Mouse (Mus musculus): ENCODE measurements around the gene Map4k4. TPM values are rescaled to one million over a fixed set of nuclear protein-coding genes. Genes with fewer than 3 reads are reported as not detected.

Gene Map4k4
- polyA plus RNA-seq, 1 experiment from 2014 or later: 14.4 TPM

GRCm38 (mm10) chr1:39988841-39989240 lies 88.1 kb downstream of the Map4k4 start:
- DNase-seq (ENCODE audit: low spot score) (no peak), ATAC-seq (replicated peaks; ENCODE audit: low FRiP score, low read depth) (no peak)
- Histone ChIP-seq H3K27ac (no peak overlapping the region), H3K4me2 (ENCODE audit: low read length) (no peak overlapping the region), H3K27me3 (ENCODE audit: insufficient read depth, low read length) (no peaks in the 10 kb centered on the region), H3K4me1 (replicated peaks; ENCODE audit: insufficient read depth, low read length) (no peaks in the 10 kb centered on the region), H3K36me3 (ENCODE audit: insufficient read depth, low read length) (peaks cover 48% of the 10 kb centered on the region), H3K9me3 (replicated peaks; ENCODE audit: low read length) (no peaks in the 10 kb centered on the region), H3K4me3 (replicated peaks; ENCODE audit: low read depth, low read length) (no peak overlapping the region), H3K9ac (ENCODE audit: low read depth, low read length) (no peak overlapping the region)
- no peak for TF ChIP-seq CTCF (IDR thresholded peaks at IDR 0.05; ENCODE audit: low read depth)
- 69% methylated on average over 12 of the region's 12 CpGs for WGBS

- Histone ChIP-seq H3K27me3 (ENCODE audit: insufficient read depth, low read length) (no peaks in the 10 kb centered on the region), H3K4me1 (replicated peaks; ENCODE audit: insufficient read depth, low read length) (no peaks in the 10 kb centered on the region), H3K9me3 (replicated peaks; ENCODE audit: low read length) (no peaks in the 10 kb centered on the region), H3K36me3 (ENCODE audit: insufficient read depth, low read length) (peaks cover 45% of the 10 kb centered on the region), H3K27ac (no peak overlapping the region), H3K9ac (ENCODE audit: low read depth, low read length) (no peak overlapping the region), H3K4me2 (ENCODE audit: low read length) (no peak overlapping the region), H3K4me3 (replicated peaks; ENCODE audit: low read depth, low read length) (no peak overlapping the region)
- DNase-seq (ENCODE audit: low spot score) (no peak), ATAC-seq (replicated peaks; ENCODE audit: low FRiP score, low read depth) (no peak)
- TF ChIP-seq CTCF (IDR thresholded peaks at IDR 0.05; ENCODE audit: low read depth): no peak
- WGBS: 94% methylated on average over 9 of the region's 9 CpGs
Observed at GRCm38 (mm10) chr1:39990041-39990440, 89.3 kb downstream of the Map4k4 start.

- Histone ChIP-seq H3K36me3 (ENCODE audit: insufficient read depth, low read length) (peaks cover 55% of the 10 kb centered on the region), H3K4me1 (replicated peaks; ENCODE audit: insufficient read depth, low read length) (no peaks in the 10 kb centered on the region), H3K4me3 (replicated peaks; ENCODE audit: low read depth, low read length) (no peak overlapping the region), H3K9ac (ENCODE audit: low read depth, low read length) (no peak overlapping the region), H3K9me3 (replicated peaks; ENCODE audit: low read length) (no peaks in the 10 kb centered on the region), H3K27me3 (ENCODE audit: insufficient read depth, low read length) (no peaks in the 10 kb centered on the region), H3K27ac (no peak overlapping the region), H3K4me2 (ENCODE audit: low read length) (no peak overlapping the region)
- TF ChIP-seq CTCF (IDR thresholded peaks at IDR 0.05; ENCODE audit: low read depth): no peak
- DNase-seq (ENCODE audit: low spot score) (no peak), ATAC-seq (replicated peaks; ENCODE audit: low FRiP score, low read depth) (no peak)
- WGBS: 83% methylated on average over 7 of the region's 7 CpGs
Observed at GRCm38 (mm10) chr1:39993921-39994320, 93.2 kb downstream of the Map4k4 start.

GRCm38 (mm10) chr1:39995593-39995992 lies 94.9 kb downstream of the Map4k4 start:
- ATAC-seq (replicated peaks; ENCODE audit: low FRiP score, low read depth) (no peak), DNase-seq (ENCODE audit: low spot score) (no peak)
- Histone ChIP-seq H3K4me2 (ENCODE audit: low read length) (no peak overlapping the region), H3K27ac (no peak overlapping the region), H3K4me1 (replicated peaks; ENCODE audit: insufficient read depth, low read length) (no peaks in the 10 kb centered on the region), H3K27me3 (ENCODE audit: insufficient read depth, low read length) (no peaks in the 10 kb centered on the region), H3K36me3 (ENCODE audit: insufficient read depth, low read length) (peaks cover 48% of the 10 kb centered on the region), H3K4me3 (replicated peaks; ENCODE audit: low read depth, low read length) (no peak overlapping the region), H3K9ac (ENCODE audit: low read depth, low read length) (no peak overlapping the region), H3K9me3 (replicated peaks; ENCODE audit: low read length) (no peaks in the 10 kb centered on the region)
- 90% methylated on average over 2 of the region's 2 CpGs for WGBS
- no peak for TF ChIP-seq CTCF (IDR thresholded peaks at IDR 0.05; ENCODE audit: low read depth)

- Histone ChIP-seq H3K27ac (no peak overlapping the region), H3K4me2 (ENCODE audit: low read length) (no peak overlapping the region), H3K9ac (ENCODE audit: low read depth, low read length) (no peak overlapping the region), H3K4me3 (replicated peaks; ENCODE audit: low read depth, low read length) (no peak overlapping the region), H3K36me3 (ENCODE audit: insufficient read depth, low read length) (peaks cover 58% of the 10 kb centered on the region), H3K9me3 (replicated peaks; ENCODE audit: low read length) (no peaks in the 10 kb centered on the region), H3K4me1 (replicated peaks; ENCODE audit: insufficient read depth, low read length) (no peaks in the 10 kb centered on the region), H3K27me3 (ENCODE audit: insufficient read depth, low read length) (no peaks in the 10 kb centered on the region)
- ATAC-seq (replicated peaks; ENCODE audit: low FRiP score, low read depth) (peak; percentile 74), DNase-seq (ENCODE audit: low spot score) (peak; percentile 68)
- TF ChIP-seq CTCF (IDR thresholded peaks at IDR 0.05; ENCODE audit: low read depth): peak; percentile 8; the same call in 1 of the 2 replicates
- 36% methylated on average over 16 of the region's 16 CpGs for WGBS
Observed at GRCm38 (mm10) chr1:40000476-40000875, 99.8 kb downstream of the Map4k4 start.

- DNase-seq (ENCODE audit: low spot score) (peak; percentile 52), ATAC-seq (replicated peaks; ENCODE audit: low FRiP score, low read depth) (peak; percentile 57; the same call in 1 of the 2 replicates)
- TF ChIP-seq CTCF (IDR thresholded peaks at IDR 0.05; ENCODE audit: low read depth): peak; percentile 60
- H3K27me3 ChIP-seq (ENCODE audit: insufficient read depth, low read length): no peaks in the 10 kb centered on the region
- H3K4me2 ChIP-seq (ENCODE audit: low read length): no peak overlapping the region
- H3K9me3 ChIP-seq (replicated peaks; ENCODE audit: low read length): no peaks in the 10 kb centered on the region
- no peak overlapping the region for H3K4me3 ChIP-seq (replicated peaks; ENCODE audit: low read depth, low read length)
- 68% methylated on average over 5 of the region's 5 CpGs for WGBS
- no peaks in the 10 kb centered on the region for H3K4me1 ChIP-seq (replicated peaks; ENCODE audit: insufficient read depth, low read length)
- no peak overlapping the region for H3K9ac ChIP-seq (ENCODE audit: low read depth, low read length)
- H3K36me3 ChIP-seq (ENCODE audit: insufficient read depth, low read length): peaks cover 62% of the 10 kb centered on the region
- no peak overlapping the region for H3K27ac ChIP-seq
Observed at GRCm38 (mm10) chr1:40000899-40001298, 100.2 kb downstream of the Map4k4 start.

- Histone ChIP-seq H3K27me3 (ENCODE audit: insufficient read depth, low read length) (no peaks in the 10 kb centered on the region), H3K4me3 (replicated peaks; ENCODE audit: low read depth, low read length) (no peak overlapping the region), H3K9me3 (replicated peaks; ENCODE audit: low read length) (no peaks in the 10 kb centered on the region), H3K9ac (ENCODE audit: low read depth, low read length) (no peak overlapping the region), H3K4me1 (replicated peaks; ENCODE audit: insufficient read depth, low read length) (no peaks in the 10 kb centered on the region), H3K27ac (no peak overlapping the region), H3K4me2 (ENCODE audit: low read length) (no peak overlapping the region), H3K36me3 (ENCODE audit: insufficient read depth, low read length) (peaks cover 67% of the 10 kb centered on the region)
- DNase-seq (ENCODE audit: low spot score) (no peak), ATAC-seq (replicated peaks; ENCODE audit: low FRiP score, low read depth) (no peak)
- TF ChIP-seq CTCF (IDR thresholded peaks at IDR 0.05; ENCODE audit: low read depth): no peak
- 79% methylated on average over 4 of the region's 4 CpGs for WGBS
Observed at GRCm38 (mm10) chr1:40002129-40002727, 101.5 kb downstream of the Map4k4 start.
